Mouse (Mus musculus): Measurements from ENCODE around the gene Daglb. TPM values are rescaled to one million over a fixed set of nuclear protein-coding genes. Genes with fewer than 3 reads are reported as not detected.

Gene Daglb
- 7.9 and 9.3 TPM in 2 replicates for polyA plus RNA-seq (2015; fragmentation: Nextera tagmentation; extraction: Ambion mirVana)

GRCm38 (mm10) chr5:143464100-143464756, at the start of gene Daglb:
TSS of gene Daglb (plus strand) at chr5:143464584.
- Histone ChIP-seq H3K9me3 (replicated peaks) (no peaks in the 10 kb centered on the region), H3K27me3 (no peaks in the 10 kb centered on the region), H3K36me3 (no peaks in the 10 kb centered on the region; the same call in 1 of the 2 replicates), H3K4me3 (peak within 1 kb of the TSS; percentile 90), H3K9ac (peak within 1 kb of the TSS; percentile 82), H3K27ac (peak within 1 kb of the TSS; percentile 52), H3K4me1 (replicated peaks) (peaks cover 9% of the 10 kb centered on the region), H3K4me2 (peak within 1 kb of the TSS; percentile 95)
- ATAC-seq (replicated peaks; ENCODE audit: insufficient number of reproducible peaks, insufficient read depth, low FRiP score, low read depth), result peak; percentile 95
- WGBS, result 2% methylated on average over 43 of the region's 43 CpGs

GRCm38 (mm10) chr5:143421484-143421883, 42.9 kb upstream of the Daglb start:
- no peaks in the 10 kb centered on the region for H3K4me1 ChIP-seq (replicated peaks)
- no peak overlapping the region for H3K9ac ChIP-seq
- ATAC-seq (replicated peaks; ENCODE audit: insufficient number of reproducible peaks, insufficient read depth, low FRiP score, low read depth), result no peak
- H3K9me3 ChIP-seq (replicated peaks), result no peaks in the 10 kb centered on the region
- no peak overlapping the region for H3K4me2 ChIP-seq
- WGBS, result 80% methylated on average over 4 of the region's 4 CpGs
- peaks cover 55% of the 10 kb centered on the region for H3K36me3 ChIP-seq
- H3K27me3 ChIP-seq, result no peaks in the 10 kb centered on the region
- no peak overlapping the region for H3K4me3 ChIP-seq
- no peak overlapping the region for H3K27ac ChIP-seq

GRCm38 (mm10) chr5:143422990-143423389, 41.4 kb upstream of the Daglb start:
- peaks cover 40% of the 10 kb centered on the region for H3K36me3 ChIP-seq
- no peak overlapping the region for H3K4me3 ChIP-seq
- 80% methylated on average over 4 of the region's 4 CpGs for WGBS
- H3K27me3 ChIP-seq, result no peaks in the 10 kb centered on the region
- no peaks in the 10 kb centered on the region for H3K9me3 ChIP-seq (replicated peaks)
- ATAC-seq (replicated peaks; ENCODE audit: insufficient number of reproducible peaks, insufficient read depth, low FRiP score, low read depth), result no peak
- no peak overlapping the region for H3K9ac ChIP-seq
- no peaks in the 10 kb centered on the region for H3K4me1 ChIP-seq (replicated peaks)
- H3K27ac ChIP-seq, result no peak overlapping the region
- H3K4me2 ChIP-seq, result no peak overlapping the region

- no peak overlapping the region for H3K9ac ChIP-seq
- no peak overlapping the region for H3K4me2 ChIP-seq
- H3K27ac ChIP-seq, result no peak overlapping the region
- 25% methylated on average over 6 of the region's 6 CpGs for WGBS
- no peaks in the 10 kb centered on the region for H3K4me1 ChIP-seq (replicated peaks)
- ATAC-seq (replicated peaks; ENCODE audit: insufficient number of reproducible peaks, insufficient read depth, low FRiP score, low read depth), result 0 out of 2 replicates have a peak, but pooled peaks have one; percentile 50
- peaks cover 32% of the 10 kb centered on the region for H3K36me3 ChIP-seq
- no peak overlapping the region for H3K4me3 ChIP-seq
- no peaks in the 10 kb centered on the region for H3K27me3 ChIP-seq
- H3K9me3 ChIP-seq (replicated peaks), result no peaks in the 10 kb centered on the region
Measured at GRCm38 (mm10) chr5:143423899-143424519, 40.4 kb upstream of the Daglb start.

- H3K9ac ChIP-seq, result no peak overlapping the region
- WGBS, result 4% methylated on average over 4 of the region's 4 CpGs
- no peaks in the 10 kb centered on the region for H3K36me3 ChIP-seq
- no peaks in the 10 kb centered on the region for H3K9me3 ChIP-seq (replicated peaks)
- no peak overlapping the region for H3K4me3 ChIP-seq
- no peak for ATAC-seq (replicated peaks; ENCODE audit: insufficient number of reproducible peaks, insufficient read depth, low FRiP score, low read depth)
- H3K27me3 ChIP-seq, result no peaks in the 10 kb centered on the region
- no peaks in the 10 kb centered on the region for H3K4me1 ChIP-seq (replicated peaks)
- H3K4me2 ChIP-seq, result no peak overlapping the region
- H3K27ac ChIP-seq, result no peak overlapping the region
Measured at GRCm38 (mm10) chr5:143434421-143434820, 30.0 kb upstream of the Daglb start.

GRCm38 (mm10) chr5:143441298-143441697, 23.1 kb upstream of the Daglb start:
- Histone ChIP-seq H3K9ac (no peak overlapping the region), H3K4me2 (no peak overlapping the region), H3K4me3 (no peak overlapping the region), H3K9me3 (replicated peaks) (no peaks in the 10 kb centered on the region), H3K4me1 (replicated peaks) (no peaks in the 10 kb centered on the region), H3K36me3 (no peaks in the 10 kb centered on the region), H3K27ac (no peak overlapping the region), H3K27me3 (no peaks in the 10 kb centered on the region)
- 76% methylated on average over 3 of the region's 3 CpGs for WGBS
- ATAC-seq (replicated peaks; ENCODE audit: insufficient number of reproducible peaks, insufficient read depth, low FRiP score, low read depth), result no peak

GRCm38 (mm10) chr5:143441753-143442152, 22.6 kb upstream of the Daglb start:
- ATAC-seq (replicated peaks; ENCODE audit: insufficient number of reproducible peaks, insufficient read depth, low FRiP score, low read depth), result no peak
- no peak overlapping the region for H3K27ac ChIP-seq
- H3K36me3 ChIP-seq, result no peaks in the 10 kb centered on the region
- no peaks in the 10 kb centered on the region for H3K4me1 ChIP-seq (replicated peaks)
- H3K4me2 ChIP-seq, result no peak overlapping the region
- no peaks in the 10 kb centered on the region for H3K27me3 ChIP-seq
- no peak overlapping the region for H3K9ac ChIP-seq
- no peaks in the 10 kb centered on the region for H3K9me3 ChIP-seq (replicated peaks)
- no peak overlapping the region for H3K4me3 ChIP-seq
- WGBS, result 79% methylated on average over 12 of the region's 12 CpGs

GRCm38 (mm10) chr5:143463671-143464070, 713 bp upstream of the Daglb start:
- H3K36me3 ChIP-seq, result no peaks in the 10 kb centered on the region; the same call in 1 of the 2 replicates
- no peaks in the 10 kb centered on the region for H3K9me3 ChIP-seq (replicated peaks)
- WGBS, result 78% methylated on average over 11 of the region's 11 CpGs
- ATAC-seq (replicated peaks; ENCODE audit: insufficient number of reproducible peaks, insufficient read depth, low FRiP score, low read depth), result no peak
- H3K4me1 ChIP-seq (replicated peaks), result peaks cover 9% of the 10 kb centered on the region
- H3K27me3 ChIP-seq, result no peaks in the 10 kb centered on the region
- peak overlapping the region; percentile 90 for H3K4me3 ChIP-seq
- peak overlapping the region; percentile 95 for H3K4me2 ChIP-seq
- H3K9ac ChIP-seq, result no peak overlapping the region; the same call in 1 of the 2 replicates
- H3K27ac ChIP-seq, result no peak overlapping the region

- peak overlapping the region; percentile 52 for H3K27ac ChIP-seq
- H3K4me3 ChIP-seq, result peak overlapping the region; percentile 90
- ATAC-seq (replicated peaks; ENCODE audit: insufficient number of reproducible peaks, insufficient read depth, low FRiP score, low read depth), result peak; percentile 66
- peak overlapping the region; percentile 82 for H3K9ac ChIP-seq
- peaks cover 9% of the 10 kb centered on the region for H3K4me1 ChIP-seq (replicated peaks)
- no peaks in the 10 kb centered on the region for H3K9me3 ChIP-seq (replicated peaks)
- H3K27me3 ChIP-seq, result no peaks in the 10 kb centered on the region
- 0% methylated on average over 20 of the region's 20 CpGs for WGBS
- peaks cover 1% of the 10 kb centered on the region; the same call in 1 of the 2 replicates for H3K36me3 ChIP-seq
- H3K4me2 ChIP-seq, result peak overlapping the region; percentile 95
Measured at GRCm38 (mm10) chr5:143464757-143465118, 354 bp downstream of the Daglb start.

GRCm38 (mm10) chr5:143465156-143466085, 1.0 kb downstream of the Daglb start:
- peaks cover 3% of the 10 kb centered on the region; the same call in 1 of the 2 replicates for H3K36me3 ChIP-seq
- H3K4me1 ChIP-seq (replicated peaks), result peaks cover 12% of the 10 kb centered on the region
- H3K27me3 ChIP-seq, result no peaks in the 10 kb centered on the region
- 33% methylated on average over 23 of the region's 23 CpGs for WGBS
- peak overlapping the region; percentile 90 for H3K4me3 ChIP-seq
- no peak for ATAC-seq (replicated peaks; ENCODE audit: insufficient number of reproducible peaks, insufficient read depth, low FRiP score, low read depth)
- H3K27ac ChIP-seq, result no peak overlapping the region
- peak overlapping the region; percentile 95 for H3K4me2 ChIP-seq
- H3K9ac ChIP-seq, result peak overlapping the region; percentile 82
- H3K9me3 ChIP-seq (replicated peaks), result no peaks in the 10 kb centered on the region

All from heart, embryonic 15.5 days (tissue).